Comparison of ENCODE assay signal across 20 mouse cellular contexts in genomic region chr4:94190940-94191339, GRCm38 (mm10).
"Had no signal": no experiment of that assay in that cellular context is flagged by ENCODE, and none has a peak within 500 bp of the region (broad histone marks: within the 10 kb centered on the region; RNA-seq: fewer than 3 reads in every experiment).

No protein-coding gene starts in this region.

- H3K4me2 ChIP-seq: kidney, embryonic 15.5 days; limb, embryonic 13.5 days; liver, embryonic 12.5 days; liver, embryonic 15.5 days; lung, embryonic 15.5 days; midbrain, embryonic 13.5 days had no signal

- H3K4me3 ChIP-seq: kidney, embryonic 15.5 days; limb, embryonic 10.5 days; limb, embryonic 13.5 days; liver, embryonic 12.5 days; liver, embryonic 15.5 days; lung, embryonic 15.5 days; midbrain, embryonic 13.5 days had no signal

- H3K27me3 ChIP-seq: kidney, embryonic 15.5 days; limb, embryonic 13.5 days; liver, embryonic 12.5 days; liver, embryonic 15.5 days; lung, embryonic 15.5 days; midbrain, embryonic 13.5 days had no signal

- H3K36me3 ChIP-seq: kidney, embryonic 15.5 days; limb, embryonic 10.5 days; limb, embryonic 13.5 days; liver, embryonic 12.5 days; liver, embryonic 15.5 days; lung, embryonic 15.5 days; midbrain, embryonic 13.5 days had no signal

- H3K4me1 ChIP-seq: limb, embryonic 10.5 days; limb, embryonic 13.5 days; liver, embryonic 12.5 days; liver, embryonic 15.5 days; midbrain, embryonic 13.5 days had no signal

- H3K9me3 ChIP-seq: kidney, embryonic 15.5 days; limb, embryonic 10.5 days; limb, embryonic 13.5 days; liver, embryonic 12.5 days; liver, embryonic 15.5 days; lung, embryonic 15.5 days; midbrain, embryonic 13.5 days had no signal

- H3K27ac ChIP-seq: kidney, embryonic 15.5 days; limb, embryonic 10.5 days; limb, embryonic 13.5 days; liver, embryonic 12.5 days; liver, embryonic 15.5 days; lung, embryonic 15.5 days; midbrain, embryonic 13.5 days; stomach, postnatal 0 days had no signal

- ATAC-seq: liver, embryonic 12.5 days; midbrain, embryonic 13.5 days; midbrain, embryonic 16.5 days had no signal

- H3K9ac ChIP-seq: kidney, embryonic 15.5 days; limb, embryonic 13.5 days; liver, embryonic 12.5 days; liver, embryonic 15.5 days; lung, embryonic 15.5 days; midbrain, embryonic 13.5 days had no signal

- DNase-seq: kidney, adult 11 months; kidney, adult 8-10 months; kidney, postnatal 10 days; kidney, postnatal 36 days; layer of hippocampus, postnatal 36 days; liver; lung, adult 18-20 months; lung, postnatal 10 days; lung, postnatal 4 days; thymus, adult 2 months; thymus, postnatal 25 days had no signal
